Comparison of ENCODE assay signal across 8 mouse cellular contexts in genomic region chr2:145161046-145161700, GRCm38 (mm10). TPM values are rescaled to one million over a fixed set of nuclear protein-coding genes. Genes with fewer than 3 reads are reported as not detected.
DNase-seq lines count a peak whose midpoint lies in the region; ATAC-seq and TF ChIP-seq lines count a peak whose summit lies in the region.

No protein-coding gene starts in this region.

- H3K79me2 ChIP-seq in heart, adult 2 months (replicated peaks; ENCODE audit: control insufficient read depth, insufficient read depth, low read length): no peaks in the 10 kb centered on the region

- TF ChIP-seq EP300 in heart, adult 2 months (IDR thresholded peaks at IDR 0.05; ENCODE audit: insufficient read depth, low read depth, low read length): no peak

- peak; percentile 82 for DNase-seq in 3T3-L1 (ENCODE audit: low read depth, low spot score)
- DNase-seq in adrenal gland, adult (ENCODE audit: inconsistent age in 2 of 2, low spot score in 1 of 2): peak; percentile 80 to 95
- DNase-seq in embryo, embryonic 11 days: peak; percentile 83
- DNase-seq in heart, adult 2 months: peak; percentile 75 to 88
- DNase-seq in limb, embryonic 14.5 days (ENCODE audit: low spot score): peak; percentile 79
- DNase-seq in thymus, adult 2 months: peak; percentile 62

- peak; percentile 83 for ATAC-seq in kidney, embryonic 15.5 days (replicated peaks; ENCODE audit: low FRiP score)
- peak; percentile 79; the same call in 1 of the 2 replicates for ATAC-seq in limb, embryonic 14.5 days (ENCODE audit: low FRiP score, low read depth)
- peak; percentile 82 for ATAC-seq in neural tube, embryonic 14.5 days (ENCODE audit: low read depth)

- H3K27me3 ChIP-seq in heart, adult 2 months (ENCODE audit: control insufficient read depth, insufficient read depth, low read length): no peaks in the 10 kb centered on the region
- no peaks in the 10 kb centered on the region for H3K27me3 ChIP-seq in kidney, embryonic 15.5 days
- H3K27me3 ChIP-seq in limb, embryonic 14.5 days (ENCODE audit: control insufficient read depth, insufficient read depth, low read length): no peaks in the 10 kb centered on the region
- H3K27me3 ChIP-seq in neural tube, embryonic 14.5 days (ENCODE audit: control insufficient read depth, insufficient read depth, low read length): no peaks in the 10 kb centered on the region
- H3K27me3 ChIP-seq in thymus, adult 2 months (ENCODE audit: control insufficient read depth, insufficient read depth, low read length): no peaks in the 10 kb centered on the region

- no peak overlapping the region for H3K9ac ChIP-seq in heart, adult 2 months (ENCODE audit: low read depth, low read length)
- no peak overlapping the region for H3K9ac ChIP-seq in kidney, embryonic 15.5 days
- H3K9ac ChIP-seq in limb, embryonic 14.5 days (ENCODE audit: low read depth, low read length, severe bottlenecking): no peak overlapping the region
- no peak overlapping the region for H3K9ac ChIP-seq in neural tube, embryonic 14.5 days (replicated peaks; ENCODE audit: low read depth, low read length)

- intact Hi-C loops in heart, adult 2 months (cut with DNase I): loop anchor here (1.0 kb wide), 2 partner anchors 356 to 427 kb away; no protein-coding TSS in a partner anchor

- no peak overlapping the region for H3K27ac ChIP-seq in heart, adult 2 months
- H3K27ac ChIP-seq in kidney, embryonic 15.5 days: no peak overlapping the region
- H3K27ac ChIP-seq in limb, embryonic 14.5 days (replicated peaks; ENCODE audit: low read depth, low read length): no peak overlapping the region
- no peak overlapping the region for H3K27ac ChIP-seq in neural tube, embryonic 14.5 days (ENCODE audit: low read depth, low read length)
- no peak overlapping the region for H3K27ac ChIP-seq in thymus, adult 2 months (ENCODE audit: control insufficient read depth, insufficient read depth, low read length)

- no peaks in the 10 kb centered on the region for H3K4me1 ChIP-seq in heart, adult 2 months (ENCODE audit: control insufficient read depth, insufficient read depth, low read length)
- no peaks in the 10 kb centered on the region for H3K4me1 ChIP-seq in kidney, embryonic 15.5 days
- H3K4me1 ChIP-seq in limb, embryonic 14.5 days (ENCODE audit: control insufficient read depth, insufficient read depth, low read length): no peaks in the 10 kb centered on the region; the same call in 1 of the 2 replicates
- H3K4me1 ChIP-seq in neural tube, embryonic 14.5 days (ENCODE audit: control insufficient read depth, insufficient read depth, low read length): no peaks in the 10 kb centered on the region
- H3K4me1 ChIP-seq in thymus, adult 2 months (replicated peaks; ENCODE audit: control insufficient read depth, insufficient read depth, low read length): no peaks in the 10 kb centered on the region

- H3K4me2 ChIP-seq in kidney, embryonic 15.5 days: no peak overlapping the region
- H3K4me2 ChIP-seq in limb, embryonic 14.5 days (replicated peaks; ENCODE audit: low read depth, low read length, severe bottlenecking): no peak overlapping the region
- no peak overlapping the region for H3K4me2 ChIP-seq in neural tube, embryonic 14.5 days (ENCODE audit: low read depth, low read length)

- no peaks in the 10 kb centered on the region for H3K36me3 ChIP-seq in heart, adult 2 months (ENCODE audit: control insufficient read depth, insufficient read depth, low read length)
- no peaks in the 10 kb centered on the region for H3K36me3 ChIP-seq in kidney, embryonic 15.5 days
- no peaks in the 10 kb centered on the region for H3K36me3 ChIP-seq in limb, embryonic 14.5 days (ENCODE audit: control insufficient read depth, insufficient read depth, low read length)
- no peaks in the 10 kb centered on the region for H3K36me3 ChIP-seq in neural tube, embryonic 14.5 days (ENCODE audit: control insufficient read depth, insufficient read depth, low read length)
- no peaks in the 10 kb centered on the region for H3K36me3 ChIP-seq in thymus, adult 2 months (ENCODE audit: control insufficient read depth, insufficient read depth, low read length)

- no peak for TF ChIP-seq POLR2A in heart, adult 2 months (IDR thresholded peaks at IDR 0.05; ENCODE audit: insufficient read depth, low read depth, low read length)
- no peak for TF ChIP-seq POLR2A in limb, embryonic 14.5 days (IDR thresholded peaks at IDR 0.05; ENCODE audit: borderline replicate concordance, extremely low read depth, insufficient read depth, insufficient read length)
- no peak for TF ChIP-seq POLR2A in thymus, adult 2 months (IDR thresholded peaks at IDR 0.05; ENCODE audit: control insufficient read depth, extremely low read depth, insufficient read depth, low read length, poor library complexity)

- peak; percentile 99 for TF ChIP-seq CTCF in heart, adult 2 months (IDR thresholded peaks at IDR 0.05)
- TF ChIP-seq CTCF in thymus, adult 2 months (IDR thresholded peaks at IDR 0.05; ENCODE audit: borderline replicate concordance, control insufficient read depth, extremely low read depth, insufficient read depth, low read length, poor library complexity): peak; percentile 67; the same call in 1 of the 2 replicates

- no peaks in the 10 kb centered on the region for H3K9me3 ChIP-seq in kidney, embryonic 15.5 days (replicated peaks)
- H3K9me3 ChIP-seq in limb, embryonic 14.5 days (ENCODE audit: control insufficient read depth, low read length): no peaks in the 10 kb centered on the region
- H3K9me3 ChIP-seq in neural tube, embryonic 14.5 days (ENCODE audit: control insufficient read depth, low read length): no peaks in the 10 kb centered on the region

- 23% methylated on average over 12 of the region's 12 CpGs for WGBS in heart, adult 2 months
- WGBS in kidney, embryonic 15.5 days: 28% methylated on average over 12 of the region's 12 CpGs
- 22% methylated on average over 12 of the region's 12 CpGs for WGBS in limb, embryonic 14.5 days
- 29% methylated on average over 12 of the region's 12 CpGs for WGBS in neural tube, embryonic 14.5 days
- WGBS in thymus, adult 2 months: 43% methylated on average over 12 of the region's 12 CpGs

- no peak overlapping the region for H3K4me3 ChIP-seq in heart, adult 2 months
- no peak overlapping the region for H3K4me3 ChIP-seq in kidney, embryonic 15.5 days (replicated peaks)
- no peak overlapping the region for H3K4me3 ChIP-seq in limb, embryonic 14.5 days (replicated peaks; ENCODE audit: low read length)
- no peak overlapping the region for H3K4me3 ChIP-seq in neural tube, embryonic 14.5 days (ENCODE audit: low read depth, low read length)
- no peak overlapping the region for H3K4me3 ChIP-seq in thymus, adult 2 months (ENCODE audit: control insufficient read depth, insufficient read depth, low read length)

RNA-seq across cellular contexts. Expression of gene Slc24a3, which starts 6.4 kb away (rescaled TPM):
- 1 to 10 TPM; 2.7 to 2.8 TPM for total RNA-seq in heart, adult 2 months (2021)
- polyA plus RNA-seq in heart, adult 2 months (2012; rRNA removed): 3.3 and 3.6 TPM in 2 replicates
- polyA plus RNA-seq in kidney, embryonic 15.5 days (2015; fragmentation: Nextera tagmentation; extraction: Ambion mirVana): 1.7 and 2.1 TPM in 2 replicates
- polyA plus RNA-seq in limb, embryonic 14.5 days (2012; rRNA removed): 7.4 and 7.9 TPM in 2 replicates
- polyA plus RNA-seq in limb, embryonic 14.5 days (2014; fragmentation: Nextera tagmentation; extraction: Ambion mirVana): 4.5 and 4.7 TPM in 2 replicates
- polyA plus RNA-seq in neural tube, embryonic 14.5 days (2014; fragmentation: Nextera tagmentation; extraction: Ambion mirVana): 27.8 and 31.2 TPM in 2 replicates
- polyA plus RNA-seq in thymus, adult 2 months (2012; rRNA removed): 2.7 and 3.7 TPM in 2 replicates
